Mouse (Mus musculus): ENCODE measurements around the gene Gm49395.

Gene Gm49395

GRCm38 (mm10) chr13:115101355-115102191 lies at the start of gene Gm49395, which contains the start of gene Itga1:
Gene Gm49395, minus strand, starts transcription at chr13:115101921.
Gene Itga1, minus strand, starts transcription at chr13:115101964.
- no peak for DNase-seq (ENCODE audit: low spot score in 2 of 2)

- DNase-seq (ENCODE audit: low spot score in 2 of 2): no peak
Measured at GRCm38 (mm10) chr13:115150602-115151001, 48.9 kb upstream of the Gm49395 start.

DNA sequence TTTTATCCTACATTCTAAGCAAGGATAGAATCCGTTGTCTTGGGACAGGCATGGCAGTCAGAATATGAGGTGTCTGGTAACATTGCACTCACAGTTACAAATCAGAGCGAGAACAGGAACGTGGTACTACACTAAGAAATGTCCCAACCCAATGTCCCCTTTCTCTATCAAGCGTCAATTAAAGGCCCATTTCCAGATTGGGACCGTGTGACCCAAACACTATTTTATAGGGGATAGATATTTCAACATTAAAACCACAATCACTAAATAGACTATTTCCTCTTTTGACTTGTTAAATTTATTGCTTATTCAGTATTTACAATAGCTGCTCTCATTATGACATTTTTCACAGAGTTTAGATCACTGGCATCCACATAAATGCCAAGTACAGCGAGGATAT lies 48.1 kb upstream of the Gm49395 start:
- DNase-seq (ENCODE audit: low spot score in 2 of 2): no peak

DNA sequence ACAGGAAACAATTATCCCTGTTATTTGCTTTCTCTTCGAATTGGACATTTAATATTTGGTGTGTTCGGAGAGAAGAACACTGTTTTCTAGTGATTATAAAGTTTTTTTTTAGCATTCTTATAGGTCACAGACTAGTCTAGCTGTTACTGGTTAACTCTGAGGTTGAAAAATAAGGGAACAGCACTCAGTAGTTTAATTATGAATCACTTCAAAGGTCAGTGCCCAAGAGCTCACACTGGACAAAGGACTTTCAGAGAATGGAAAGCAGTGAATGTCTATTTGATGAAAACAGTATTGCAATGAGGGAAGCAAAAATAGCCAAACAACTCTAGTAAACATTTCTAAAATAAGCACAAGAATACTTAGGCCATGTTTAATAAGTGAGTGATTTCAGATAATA lies 41.9 kb upstream of the Gm49395 start:
- DNase-seq (ENCODE audit: low spot score in 2 of 2): no peak

DNA sequence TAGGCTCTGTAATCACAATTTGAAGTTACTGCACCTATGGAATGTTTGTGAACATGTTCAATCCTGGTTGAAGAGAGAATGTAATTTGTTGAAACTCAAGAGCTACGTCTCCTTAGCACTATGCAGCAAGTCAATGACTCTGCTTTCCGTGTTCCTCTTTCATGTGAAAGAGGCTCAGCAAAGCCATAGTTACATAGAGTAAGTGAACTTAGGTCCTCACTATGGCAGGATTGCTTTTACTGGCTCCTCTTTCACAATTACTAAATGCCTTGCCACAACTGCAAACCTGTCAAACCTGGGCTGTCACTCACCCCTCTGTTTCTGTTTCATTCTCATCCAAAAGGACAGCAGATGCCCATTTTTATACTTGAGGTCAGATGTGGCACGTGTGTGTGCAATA lies 40.3 kb upstream of the Gm49395 start:
- no peak for DNase-seq (ENCODE audit: low spot score in 2 of 2)

DNA sequence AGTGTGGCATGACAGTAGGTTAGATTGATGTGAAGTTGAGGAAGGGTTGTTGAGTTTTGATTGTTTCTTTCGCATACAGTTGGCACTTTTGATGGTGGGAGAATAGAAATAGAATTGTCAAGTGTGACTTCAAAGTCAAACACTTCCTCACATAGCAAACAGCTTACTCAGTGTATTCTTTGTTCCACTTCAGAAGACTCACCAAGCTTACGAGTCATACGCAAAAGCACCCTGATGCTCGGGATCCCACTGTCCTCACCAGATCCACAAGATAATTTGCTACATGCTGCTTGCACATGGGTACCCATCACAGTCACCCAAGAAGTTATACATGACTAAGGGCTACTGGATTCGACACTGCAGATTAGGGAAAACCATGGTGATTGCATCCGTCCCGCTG lies 36.8 kb upstream of the Gm49395 start:
- no peak for DNase-seq (ENCODE audit: low spot score in 2 of 2)

GRCm38 (mm10) chr13:115136761-115137160 lies 35.0 kb upstream of the Gm49395 start:
- no peak for DNase-seq (ENCODE audit: low spot score in 2 of 2)

- no peak for DNase-seq (ENCODE audit: low spot score in 2 of 2)
Measured at GRCm38 (mm10) chr13:115132435-115132834, 30.7 kb upstream of the Gm49395 start.

- no peak for DNase-seq (ENCODE audit: low spot score in 2 of 2)
Measured at GRCm38 (mm10) chr13:115131381-115131780, 29.7 kb upstream of the Gm49395 start.

DNA sequence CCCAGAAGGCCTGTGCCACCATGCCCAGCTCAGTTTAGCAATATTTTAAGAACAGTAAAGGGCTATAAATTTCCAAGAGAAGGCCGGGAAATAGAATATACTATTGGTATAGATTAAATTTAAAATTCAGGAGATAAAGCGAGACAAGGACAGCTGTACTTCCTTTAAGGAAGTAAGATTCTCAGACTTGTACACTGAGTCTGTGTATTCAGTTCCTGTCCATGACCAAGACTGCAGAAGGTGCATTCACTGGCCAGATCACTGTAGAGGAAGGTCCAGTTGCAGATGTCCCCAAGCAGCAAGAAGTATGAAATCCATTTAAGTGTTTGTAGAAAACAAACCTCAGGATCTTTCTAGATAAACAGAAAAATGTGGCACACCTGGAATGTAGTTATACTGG lies 28.3 kb upstream of the Gm49395 start:
- no peak for DNase-seq (ENCODE audit: low spot score in 2 of 2)

DNA sequence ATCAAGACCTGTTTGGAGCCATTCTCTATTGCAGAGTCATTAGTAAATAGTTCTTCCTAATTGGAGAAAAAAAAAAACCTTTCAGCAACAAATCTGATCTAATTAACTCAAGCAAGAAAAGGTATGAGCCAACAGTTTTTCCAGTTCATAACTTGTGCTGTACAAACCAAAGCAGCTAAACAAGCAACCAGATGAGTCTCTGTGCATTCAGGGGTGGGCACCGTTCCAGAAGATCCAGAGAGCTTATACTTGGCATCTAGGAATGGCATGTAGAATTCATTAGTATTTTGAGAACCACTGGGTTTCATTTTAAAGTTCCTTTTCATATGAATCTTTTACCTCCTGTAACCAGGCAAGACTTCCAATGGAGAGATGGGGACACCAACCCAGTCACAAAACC lies 26.1 kb upstream of the Gm49395 start:
- no peak for DNase-seq (ENCODE audit: low spot score in 2 of 2)

- DNase-seq (ENCODE audit: low spot score in 2 of 2): no peak
Measured at GRCm38 (mm10) chr13:115126534-115126933, 24.8 kb upstream of the Gm49395 start.

DNA sequence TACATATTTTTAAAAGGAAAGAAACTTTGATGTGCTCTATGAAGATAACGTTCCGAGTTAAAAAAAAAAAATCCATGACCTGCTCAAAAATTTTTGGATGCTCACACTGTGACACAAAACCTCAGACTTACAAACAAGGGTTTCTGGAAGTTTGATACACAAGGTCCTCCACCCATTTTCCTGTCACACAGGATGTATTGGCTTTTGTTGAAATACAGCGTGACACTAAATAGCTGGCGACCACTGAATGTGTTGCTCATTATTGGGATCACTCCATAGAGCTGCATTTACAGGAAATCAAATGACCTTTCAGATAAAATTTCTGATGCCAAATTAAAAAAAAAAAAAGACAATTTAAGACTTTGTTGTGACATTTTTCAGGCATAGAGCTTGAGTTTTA lies 23.4 kb upstream of the Gm49395 start:
- DNase-seq (ENCODE audit: low spot score in 2 of 2): no peak

DNA sequence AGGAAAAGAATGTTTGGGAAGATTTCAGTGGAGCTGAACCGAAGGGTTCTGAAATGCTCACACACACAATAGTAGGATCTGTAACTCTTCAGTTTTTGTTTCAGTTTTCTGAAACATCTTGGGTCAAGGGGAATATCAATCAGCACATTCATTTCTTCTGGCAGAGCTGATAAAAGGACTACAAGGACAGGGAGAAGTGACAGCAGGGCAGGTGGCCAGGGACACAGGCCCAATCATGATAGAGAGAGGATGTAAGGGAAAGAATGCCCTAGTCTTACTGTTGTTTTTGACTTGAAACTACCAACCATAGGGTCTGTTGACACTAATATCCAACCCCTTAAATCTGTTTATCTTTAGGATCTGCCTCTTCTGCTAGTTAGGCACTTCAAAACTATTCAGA lies 22.8 kb upstream of the Gm49395 start:
- DNase-seq (ENCODE audit: low spot score in 2 of 2): no peak

DNA sequence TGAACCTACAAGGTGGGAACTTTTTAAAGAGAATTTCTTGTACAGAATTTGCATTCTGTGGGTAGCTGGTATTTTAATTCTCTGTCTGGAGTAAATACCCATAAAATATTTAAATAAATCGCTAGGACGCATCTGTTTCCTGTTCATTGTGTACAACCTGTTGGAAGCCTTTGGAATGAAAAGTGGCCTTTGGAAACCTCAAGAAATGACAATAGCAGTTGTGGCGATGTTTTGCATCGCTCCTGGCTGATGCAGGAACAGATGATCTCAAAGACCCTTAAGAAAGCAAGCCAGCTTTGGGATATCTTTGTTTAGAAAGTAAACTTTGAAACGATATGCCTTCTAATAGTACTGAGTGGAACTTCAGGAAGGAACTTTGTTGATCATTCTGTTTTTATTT lies 17.0 kb upstream of the Gm49395 start:
- DNase-seq (ENCODE audit: low spot score in 2 of 2): no peak

- DNase-seq (ENCODE audit: low spot score in 2 of 2): no peak
Measured at GRCm38 (mm10) chr13:115118195-115118594, 16.5 kb upstream of the Gm49395 start.

- DNase-seq (ENCODE audit: low spot score in 2 of 2): no peak
Measured at GRCm38 (mm10) chr13:115116930-115117621, 15.4 kb upstream of the Gm49395 start.

DNA sequence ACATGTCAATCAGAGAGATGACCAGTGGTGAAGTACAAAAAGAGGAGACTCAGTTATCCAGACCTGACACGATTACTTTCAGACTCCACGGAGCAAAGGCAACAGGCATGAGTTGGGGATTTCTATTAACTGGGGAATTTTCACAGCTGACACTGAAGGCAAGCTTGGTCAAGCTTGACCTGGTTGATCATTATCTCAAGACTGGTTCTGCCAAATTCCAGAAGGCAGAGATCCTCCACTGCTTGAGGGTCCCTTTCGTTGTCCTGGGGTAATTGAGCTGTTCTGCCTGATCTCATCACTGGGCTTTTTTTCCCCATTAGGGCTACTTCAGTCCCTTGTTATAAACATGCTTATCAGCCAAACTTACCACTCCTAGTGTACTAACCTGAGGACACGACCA lies 7.9 kb upstream of the Gm49395 start:
- no peak for DNase-seq (ENCODE audit: low spot score in 2 of 2)

DNA sequence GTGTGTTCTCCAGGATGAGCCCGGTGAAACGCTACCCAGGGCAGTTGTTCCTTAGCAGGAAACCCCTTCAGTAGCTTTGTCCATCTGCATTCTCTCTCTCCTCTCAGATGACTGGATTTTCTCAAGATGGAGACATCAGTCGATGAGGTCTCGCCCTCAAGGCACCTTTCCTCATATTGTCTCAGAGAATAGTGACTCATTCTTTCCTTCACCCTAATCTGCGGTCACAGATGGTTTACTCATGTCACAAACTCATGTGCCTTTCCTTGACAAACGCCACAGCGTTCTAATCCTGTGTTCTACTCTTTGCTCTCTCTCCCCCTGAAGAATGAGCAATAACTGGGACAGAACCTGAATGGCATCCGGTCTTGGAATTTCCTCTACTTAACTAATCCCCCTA lies 5.7 kb upstream of the Gm49395 start:
- DNase-seq (ENCODE audit: low spot score in 2 of 2): no peak

GRCm38 (mm10) chr13:115106183-115106582 lies 4.5 kb upstream of the Gm49395 start:
- DNase-seq (ENCODE audit: low spot score in 2 of 2): no peak

- no peak for DNase-seq (ENCODE audit: low spot score in 2 of 2)
Measured at GRCm38 (mm10) chr13:115102754-115103153, 1.0 kb upstream of the Gm49395 start.

DNA sequence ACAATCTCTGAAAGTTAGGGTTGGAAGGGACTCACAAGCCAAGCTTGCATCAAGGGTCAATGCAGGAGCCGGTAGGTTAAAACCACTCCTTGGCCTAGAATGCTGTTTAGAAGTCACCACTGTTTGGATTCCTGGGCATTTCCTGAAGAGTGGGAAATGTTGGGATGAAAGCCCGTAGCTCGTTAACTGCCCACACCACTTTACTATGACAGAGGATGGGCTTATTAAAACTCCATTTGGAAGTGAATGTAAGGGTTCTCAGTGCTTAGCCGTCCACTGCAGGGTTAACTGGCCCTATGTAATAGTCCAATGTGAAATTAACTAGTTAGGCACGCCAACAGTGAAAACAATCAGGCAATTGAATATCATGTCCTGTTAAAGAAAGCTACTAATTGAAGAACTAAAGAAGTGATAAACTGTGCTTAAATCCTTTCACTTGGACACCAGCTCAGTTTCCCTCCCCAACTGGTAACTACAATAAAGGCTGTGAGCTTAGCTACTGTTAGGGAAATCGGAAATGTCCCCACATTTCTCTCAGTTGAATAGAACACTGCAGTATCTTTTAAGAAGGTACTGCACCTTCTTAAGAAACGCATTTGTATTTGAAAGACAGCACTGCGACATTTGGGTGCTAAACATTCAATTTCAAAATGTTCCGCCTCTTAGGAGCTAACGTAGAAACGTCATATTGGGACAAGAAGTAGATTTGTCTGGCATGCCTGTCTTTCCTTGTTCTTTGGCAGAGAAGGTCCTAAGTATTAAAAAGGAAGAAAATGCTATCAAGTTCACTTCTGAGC lies 1.1 kb downstream of the Gm49395 start:
- no peak for DNase-seq (ENCODE audit: low spot score in 2 of 2)

Measured in spleen, postnatal 14 days (tissue).